Mouse (Mus musculus) limb, embryonic 10.5 days (tissue): ENCODE measurements around the gene Krtap5-2. TPM values are rescaled to one million over a fixed set of nuclear protein-coding genes. Genes with fewer than 3 reads are reported as not detected.
"Not testable (repeated sequence)": the region's sequence is repeated elsewhere in the genome, so short reads cannot be mapped to it uniquely, and the experiment has no call there.

Experiments used
- DNase-seq: peaks from one replicate; pipeline ENCODE4 v3.0.0-alpha.2; 2017; ENCODE audit warnings: low spot score
- H3K27ac ChIP-seq: fragments of 300-500 bp; sonication (generic); 2 replicates; pipeline ENCODE4 v1.5.1; 2016; ENCODE audit warnings: mild to moderate bottlenecking
- H3K27me3 ChIP-seq: fragments of 300-500 bp; sonication (generic); 2 replicates; pipeline ENCODE4 v1.6.1; 2016; ENCODE audit warnings: low read depth, mild to moderate bottlenecking; ENCODE audit not compliant: poor library complexity, severe bottlenecking
- H3K36me3 ChIP-seq: fragments of 300-500 bp; sonication (generic); 2 replicates; pipeline ENCODE4 v1.6.1; 2016; ENCODE audit warnings: mild to moderate bottlenecking, moderate library complexity
- H3K4me1 ChIP-seq: fragments of 300-500 bp; sonication (generic); 2 replicates; pipeline ENCODE4 v1.6.1; 2016
- H3K4me3 ChIP-seq: fragments of 300-500 bp; sonication (generic); 2 replicates; pipeline ENCODE4 v1.5.1; 2016; ENCODE audit warnings: mild to moderate bottlenecking, moderate library complexity
- H3K9me3 ChIP-seq: fragments of 300-500 bp; sonication (generic); replicated peaks from 2 replicates; pipeline ENCODE4 v1.6.1; 2016; ENCODE audit warnings: mild to moderate bottlenecking
- WGBS: fragments of 180-500 bp; shearing (Covaris S2); methylation state at CpG from one replicate; pipeline ENCODE4 v1.1.7; 2016; 5-methylcytosine and 5-hydroxymethylcytosine counted together
- polyA plus RNA-seq: library from polyadenylated mRNA; unstranded; fragments of >200 nt; fragmentation: Nextera tagmentation; extraction: Ambion mirVana; gene quantifications from 2 replicates; pipeline ENCODE4 v1.2.1, GENCODE M21; 2016

Krtap5-2 gene
- polyA plus RNA-seq, result not detected in 2 replicates

GRCm38 (mm10) chr7:142175905-142176304 lies at the start of gene Krtap5-2:
Gene Krtap5-2, minus strand, starts transcription at chr7:142176005.
- H3K36me3 ChIP-seq, H3K4me3 ChIP-seq, DNase-seq, H3K4me1 ChIP-seq, H3K27ac ChIP-seq, H3K27me3 ChIP-seq, H3K9me3 ChIP-seq: not testable (repeated sequence)

- Histone ChIP-seq H3K4me1 (peaks cover 13% of the 10 kb centered on the region), H3K9me3 (no peaks in the 10 kb centered on the region), H3K27ac (no peak overlapping the region), H3K4me3 (no peak overlapping the region), H3K27me3 (no peaks in the 10 kb centered on the region), H3K36me3 (no peaks in the 10 kb centered on the region)
- DNase-seq, result peak; percentile 30
- 44% methylated on average over 2 of the region's 2 CpGs for WGBS
Observed at GRCm38 (mm10) chr7:142224518-142224917, 48.7 kb upstream of the Krtap5-2 start.

- not testable (repeated sequence) for H3K4me3 ChIP-seq, H3K27ac ChIP-seq, H3K4me1 ChIP-seq, DNase-seq, H3K27me3 ChIP-seq, H3K36me3 ChIP-seq, H3K9me3 ChIP-seq
- 79% methylated on average over 1 of the region's 1 CpGs for WGBS
Observed at GRCm38 (mm10) chr7:142212136-142212535, 36.3 kb upstream of the Krtap5-2 start.

- Histone ChIP-seq H3K36me3 (no peaks in the 10 kb centered on the region), H3K4me3 (no peak within 1 kb of the TSS), H3K27me3 (no peaks in the 10 kb centered on the region), H3K4me1 (no peaks in the 10 kb centered on the region), H3K9me3 (no peaks in the 10 kb centered on the region), H3K27ac (no peak within 1 kb of the TSS)
- DNase-seq, result no peak
- WGBS, result 95% methylated on average over 1 of the region's 1 CpGs
Observed at GRCm38 (mm10) chr7:142211559-142211958, 35.8 kb upstream of the Krtap5-2 start, which contains the start of gene Gm7579. Gene Gm7579, plus strand, starts transcription at chr7:142211859.

GRCm38 (mm10) chr7:142206891-142207290 lies 31.1 kb upstream of the Krtap5-2 start:
- DNase-seq, H3K27ac ChIP-seq, H3K9me3 ChIP-seq, H3K4me3 ChIP-seq, H3K36me3 ChIP-seq, H3K4me1 ChIP-seq, H3K27me3 ChIP-seq: not testable (repeated sequence)
- whole genome bisulfite sequencing, result 79% methylated on average over 5 of the region's 5 CpGs

- no peaks in the 10 kb centered on the region for H3K27me3 ChIP-seq
- no peak overlapping the region for H3K27ac ChIP-seq
Observed at GRCm38 (mm10) chr7:142205488-142205887, 29.7 kb upstream of the Krtap5-2 start.

GRCm38 (mm10) chr7:142201064-142201463 lies 25.3 kb upstream of the Krtap5-2 start, which contains the start of gene Krtap5-3:
Gene Krtap5-3, plus strand, starts transcription at chr7:142201364.
- Histone ChIP-seq H3K4me3 (no peak within 1 kb of the TSS), H3K36me3 (no peaks in the 10 kb centered on the region), H3K4me1 (no peaks in the 10 kb centered on the region), H3K27ac (no peak within 1 kb of the TSS), H3K9me3 (no peaks in the 10 kb centered on the region), H3K27me3 (no peaks in the 10 kb centered on the region)
- 63% methylated on average over 1 of the region's 1 CpGs for WGBS
- DNase-seq, result no peak

More at GRCm38 (mm10) chr7:142205488-142205887, 29.7 kb upstream of the Krtap5-2 start:
- H3K36me3 ChIP-seq, result no peaks in the 10 kb centered on the region
- H3K9me3 ChIP-seq, result no peaks in the 10 kb centered on the region
- DNase-seq, result no peak
- no peaks in the 10 kb centered on the region for H3K4me1 ChIP-seq
- no peak overlapping the region for H3K4me3 ChIP-seq

GRCm38 (mm10) chr7:142198748-142199147 lies 22.9 kb upstream of the Krtap5-2 start:
- Histone ChIP-seq H3K27me3 (no peaks in the 10 kb centered on the region), H3K9me3 (no peaks in the 10 kb centered on the region), H3K4me1 (no peaks in the 10 kb centered on the region), H3K27ac (no peak overlapping the region), H3K4me3 (no peak overlapping the region), H3K36me3 (no peaks in the 10 kb centered on the region)
- no peak for DNase-seq
- 75% methylated on average over 2 of the region's 2 CpGs for WGBS

GRCm38 (mm10) chr7:142190289-142190688 lies 14.5 kb upstream of the Krtap5-2 start, which contains the start of gene Gm10153:
Gene Gm10153, minus strand, starts transcription at chr7:142190389.
- H3K9me3 ChIP-seq, result no peaks in the 10 kb centered on the region
- no peak within 1 kb of the TSS for H3K27ac ChIP-seq
- no peaks in the 10 kb centered on the region for H3K27me3 ChIP-seq
- no peak within 1 kb of the TSS for H3K4me3 ChIP-seq
- DNase-seq, result no peak
- no peaks in the 10 kb centered on the region for H3K4me1 ChIP-seq
- H3K36me3 ChIP-seq, result no peaks in the 10 kb centered on the region
- WGBS, result 41% methylated on average over 2 of the region's 2 CpGs

GRCm38 (mm10) chr7:142188156-142188555 lies 12.4 kb upstream of the Krtap5-2 start:
- Histone ChIP-seq H3K4me3 (no peak overlapping the region), H3K27ac (no peak overlapping the region), H3K27me3 (no peaks in the 10 kb centered on the region), H3K36me3 (no peaks in the 10 kb centered on the region), H3K4me1 (no peaks in the 10 kb centered on the region), H3K9me3 (no peaks in the 10 kb centered on the region)
- 76% methylated on average over 2 of the region's 2 CpGs for WGBS
- no peak for DNase-seq

GRCm38 (mm10) chr7:142181021-142181420 lies 5.2 kb upstream of the Krtap5-2 start:
- H3K4me1 ChIP-seq, result no peaks in the 10 kb centered on the region
- no peaks in the 10 kb centered on the region for H3K9me3 ChIP-seq
- no peaks in the 10 kb centered on the region for H3K27me3 ChIP-seq
- H3K36me3 ChIP-seq, result no peaks in the 10 kb centered on the region
- DNase-seq, result no peak
- no peak overlapping the region for H3K27ac ChIP-seq
- no peak overlapping the region for H3K4me3 ChIP-seq
- 50% methylated on average over 1 of the region's 1 CpGs for WGBS

- WGBS, result 89% methylated on average over 1 of the region's 1 CpGs
- Histone ChIP-seq H3K27ac (no peak overlapping the region), H3K9me3 (no peaks in the 10 kb centered on the region), H3K4me1 (no peaks in the 10 kb centered on the region), H3K27me3 (no peaks in the 10 kb centered on the region), H3K4me3 (no peak overlapping the region), H3K36me3 (no peaks in the 10 kb centered on the region)
- no peak for DNase-seq
Observed at GRCm38 (mm10) chr7:142178685-142179084, 2.9 kb upstream of the Krtap5-2 start.

- no peaks in the 10 kb centered on the region for H3K36me3 ChIP-seq
- no peaks in the 10 kb centered on the region for H3K9me3 ChIP-seq
- no peak overlapping the region for H3K27ac ChIP-seq
- DNase-seq, result no peak
- WGBS, result 50% methylated on average over 3 of the region's 3 CpGs
- H3K4me1 ChIP-seq, result no peaks in the 10 kb centered on the region
- no peaks in the 10 kb centered on the region for H3K27me3 ChIP-seq
- H3K4me3 ChIP-seq, result no peak overlapping the region
Observed at GRCm38 (mm10) chr7:142169836-142170235, 6.0 kb downstream of the Krtap5-2 start.

- DNase-seq, H3K9me3 ChIP-seq, H3K4me3 ChIP-seq, H3K36me3 ChIP-seq, H3K4me1 ChIP-seq, H3K27me3 ChIP-seq, H3K27ac ChIP-seq: not testable (repeated sequence)
Observed at GRCm38 (mm10) chr7:142165639-142166038, 10.2 kb downstream of the Krtap5-2 start, which contains the start of gene Gm4553. Gene Gm4553, minus strand, starts transcription at chr7:142165739.
